Mouse (Mus musculus) gastrocnemius, postnatal 36 days (tissue): Measurements from ENCODE around the gene Rapgef3. TPM values are rescaled to one million over a fixed set of nuclear protein-coding genes. Genes with fewer than 3 reads are reported as not detected.

Source experiments
- DNase-seq, 2 experiments: peaks; one replicate each; pipeline ENCODE4 v3.0.0; 2022
- intact Hi-C: fragments of 180-260 bp; cut with DNase I; formaldehyde crosslinking; loops from one replicate; pipeline ENCODE4 v1.15.1; 2025
- long read RNA-seq, 2 experiments: library from polyadenylated mRNA; stranded (forward); transcript quantifications; one replicate each; pipeline ENCODE4 v2.0.0; 2021
- total RNA-seq, 2 experiments: library from RNA; stranded (reverse); gene quantifications; 2 replicates each; pipeline ENCODE4 v1.2.3; 2021

Rapgef3 gene
- 1 to 10 TPM; 5.1 to 7.7 TPM for total RNA-seq
- long read RNA-seq, experiment 1, full-length matches to known transcripts: 2 of 5 reads
- long read RNA-seq, experiment 1, partial matches to known transcripts: 0 of 5 reads
- long read RNA-seq, experiment 1, other reads (novel, unspliced or antisense): 3 of 5 reads
- long read RNA-seq, experiment 2, partial matches to known transcripts: 2 of 4 reads
- long read RNA-seq, experiment 2, other reads (novel, unspliced or antisense): 2 of 4 reads

DNA sequence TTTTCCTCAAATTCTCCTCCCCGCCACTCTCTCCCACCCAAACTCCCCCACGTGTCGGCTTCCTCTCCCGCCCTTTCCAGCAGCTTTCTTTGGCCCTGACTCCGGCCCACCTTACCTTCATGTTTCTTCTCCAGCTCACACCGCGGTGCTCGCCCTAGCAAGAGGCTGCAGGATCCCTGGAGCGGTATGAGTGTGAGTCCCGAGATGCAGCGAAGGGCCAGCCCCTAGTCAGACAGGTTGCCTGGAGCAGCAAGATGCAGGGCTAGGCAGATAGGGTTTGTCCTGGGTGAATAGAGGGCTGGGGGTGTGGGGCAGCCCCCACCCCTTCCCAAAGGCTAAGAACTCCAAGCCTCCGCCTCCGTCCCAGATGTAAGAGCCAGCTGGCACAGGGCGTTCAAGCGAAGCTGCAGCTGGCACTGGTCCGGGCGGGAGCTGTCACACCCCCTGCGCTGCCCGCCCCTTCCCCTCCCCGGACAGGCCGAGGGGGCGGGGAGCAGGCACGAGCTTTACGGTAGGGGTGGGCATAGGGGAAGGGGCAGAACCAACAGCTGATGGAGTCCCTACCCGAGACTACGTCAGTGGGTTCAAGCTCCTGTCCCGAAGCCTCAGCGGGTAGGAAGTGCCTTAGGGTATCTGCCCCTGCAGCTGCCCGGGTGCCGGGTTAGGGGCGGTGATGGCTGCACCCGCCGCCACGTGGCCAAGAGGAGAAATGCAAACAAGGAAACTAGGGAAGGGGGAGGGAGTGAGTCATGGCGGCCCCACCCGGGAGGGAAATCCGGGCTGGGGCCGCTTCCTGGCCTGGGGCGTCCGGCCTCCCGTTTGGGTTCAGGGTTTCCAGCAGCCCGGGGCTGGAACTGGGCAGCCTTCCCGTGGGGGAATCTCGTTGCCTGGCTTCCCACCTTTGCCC is at the start of gene Rapgef3:
Gene Rapgef3, minus strand, starts transcription at position 693 of the 907 bp plus-strand sequence.
- peak; percentile 77 to 84 for DNase-seq
- intact Hi-C loops: loop anchor here (2.0 kb wide), 1 partner anchor 47 kb away; no protein-coding TSS in a partner anchor

DNA sequence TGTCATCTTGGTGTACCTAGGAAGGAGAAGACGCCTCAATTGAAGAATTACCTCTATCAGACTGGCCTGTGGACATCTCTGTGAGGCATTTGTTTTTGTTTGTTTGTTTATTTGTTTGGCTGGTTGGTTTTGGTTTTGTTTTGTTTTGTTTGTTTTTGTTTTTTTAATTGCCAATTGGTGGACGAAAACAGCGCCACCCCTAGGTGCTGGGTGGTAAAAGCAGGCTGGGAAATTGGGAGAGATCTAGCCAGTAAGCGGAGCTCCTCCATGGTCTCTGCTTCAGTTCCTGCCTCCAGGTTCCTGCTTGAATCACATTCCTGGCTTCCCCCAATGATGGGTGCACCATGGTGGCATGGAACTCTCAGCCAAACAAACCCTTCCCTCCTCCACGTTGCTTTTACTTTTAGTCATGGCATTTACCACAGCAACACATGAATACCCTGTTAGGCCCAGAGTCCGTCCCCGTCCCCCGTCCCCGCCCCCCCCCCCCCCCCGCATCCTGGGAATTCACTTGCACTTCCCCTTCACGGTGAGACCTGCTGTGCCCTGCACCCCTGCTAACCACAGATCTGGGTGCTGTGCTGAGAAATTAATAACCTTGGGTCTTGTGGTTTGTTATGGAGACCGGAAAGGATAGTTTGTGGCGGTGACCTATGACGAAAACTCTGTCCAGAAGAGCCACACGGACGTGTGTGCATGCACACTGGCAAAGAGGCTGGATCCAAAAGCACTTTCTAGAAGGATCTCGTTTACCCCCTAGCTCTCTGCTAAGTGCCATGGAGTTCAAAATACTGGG is 48.6 kb upstream of the Rapgef3 start:
- DNase-seq: no peak
- intact Hi-C loops: no loop called here

DNA sequence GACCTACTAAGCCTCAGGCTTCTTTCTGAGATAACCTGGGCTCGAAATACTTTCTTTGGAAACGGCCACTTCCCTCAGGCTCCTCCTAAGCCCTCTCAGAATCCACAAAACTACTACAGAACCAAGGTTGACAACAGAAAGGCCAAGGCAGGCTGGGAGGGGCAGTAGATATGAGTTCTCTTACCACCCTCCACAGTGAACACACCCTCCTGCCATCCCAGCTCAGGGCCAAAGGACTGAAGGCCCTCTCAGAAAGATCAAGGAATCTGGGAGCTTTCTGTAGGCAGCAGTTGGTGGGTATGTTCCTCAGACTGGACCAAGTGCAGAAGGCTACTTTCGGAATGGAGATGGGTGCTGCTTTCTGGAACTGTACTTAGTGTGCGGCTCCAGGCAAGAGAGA is 47.5 kb upstream of the Rapgef3 start:
- no peak for DNase-seq
- intact Hi-C loops: no loop called here

DNA sequence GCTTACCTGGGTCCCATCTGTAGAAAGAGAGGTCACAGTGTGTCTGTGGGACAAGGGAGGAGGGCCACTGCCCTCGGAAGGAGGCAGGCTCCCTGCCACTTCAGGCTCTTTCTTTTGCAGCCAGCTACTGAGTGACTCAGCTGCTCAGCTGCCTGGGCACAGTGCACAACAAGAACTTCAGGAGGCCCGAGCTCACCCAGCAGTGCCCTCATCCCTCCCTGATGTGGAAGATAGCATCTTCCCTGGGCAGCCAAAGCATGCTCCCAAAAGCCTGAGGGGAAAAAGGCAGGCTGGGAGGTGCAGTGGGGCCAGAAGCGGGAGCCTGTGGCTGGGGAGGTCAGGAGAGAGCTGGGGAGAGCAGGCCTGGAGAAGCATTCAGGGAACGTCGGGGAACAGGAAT is 46.9 kb upstream of the Rapgef3 start:
- DNase-seq: no peak

DNA sequence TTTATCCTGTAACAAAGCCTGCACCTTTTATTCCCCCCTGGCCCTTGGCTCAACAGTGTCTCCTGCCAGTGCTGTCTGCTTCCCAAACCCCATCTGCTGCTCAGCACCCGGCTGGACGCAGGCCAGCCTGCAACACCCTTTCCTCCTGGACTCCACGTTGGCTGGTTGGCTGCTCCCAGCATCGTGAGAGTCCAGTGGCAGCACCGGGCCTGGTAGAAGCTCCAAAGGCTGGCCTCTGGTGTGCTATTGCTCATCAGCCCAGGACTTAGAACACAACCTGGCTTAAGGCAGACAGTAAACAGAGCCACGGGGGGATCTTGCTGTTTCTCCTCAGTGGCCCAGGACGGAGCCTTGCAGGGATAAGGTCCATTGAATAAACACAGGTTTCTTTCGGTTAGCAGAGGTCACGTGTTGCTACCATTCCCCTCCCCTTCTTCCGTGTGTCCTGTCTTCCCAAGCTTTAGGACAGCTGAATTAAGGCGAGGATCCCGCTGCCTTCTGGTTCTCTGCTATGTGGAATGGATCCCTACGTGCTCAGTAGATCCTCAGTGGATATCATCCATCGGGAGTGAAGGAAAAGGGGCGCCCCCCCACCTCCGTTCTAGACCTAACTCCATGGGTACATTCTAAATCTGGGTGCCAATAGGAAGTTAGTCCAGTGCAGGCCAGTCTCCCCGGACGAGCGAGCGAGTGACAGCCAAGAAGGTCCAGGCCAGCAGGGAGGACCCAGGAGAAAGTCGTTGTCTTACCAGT is 45.9 kb upstream of the Rapgef3 start:
- intact Hi-C loops: no loop called here
- DNase-seq: no peak

More for the DNA sequence above, 46.9 kb upstream of the Rapgef3 start:
- intact Hi-C loops: no loop called here

DNA sequence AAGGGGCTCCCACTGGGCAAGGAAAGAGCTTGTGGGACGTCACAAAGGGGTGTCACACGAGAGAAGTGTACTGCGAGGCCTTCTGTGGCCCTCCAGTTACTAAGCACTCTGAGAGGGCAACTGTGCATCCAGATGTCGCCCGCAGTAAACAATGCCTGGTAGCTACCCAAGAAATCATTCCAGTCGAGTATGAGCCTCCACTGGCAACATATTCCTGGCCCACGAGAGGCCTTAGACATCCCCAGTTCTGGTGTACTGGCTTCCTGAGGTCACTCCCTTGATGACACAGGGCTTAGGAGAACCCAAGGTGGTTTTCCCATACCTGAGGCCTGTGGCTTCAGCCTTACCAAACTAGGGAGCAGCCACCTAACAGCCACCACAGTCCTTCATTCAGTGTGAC is 45.1 kb upstream of the Rapgef3 start:
- intact Hi-C loops: no loop called here
- no peak for DNase-seq

DNA sequence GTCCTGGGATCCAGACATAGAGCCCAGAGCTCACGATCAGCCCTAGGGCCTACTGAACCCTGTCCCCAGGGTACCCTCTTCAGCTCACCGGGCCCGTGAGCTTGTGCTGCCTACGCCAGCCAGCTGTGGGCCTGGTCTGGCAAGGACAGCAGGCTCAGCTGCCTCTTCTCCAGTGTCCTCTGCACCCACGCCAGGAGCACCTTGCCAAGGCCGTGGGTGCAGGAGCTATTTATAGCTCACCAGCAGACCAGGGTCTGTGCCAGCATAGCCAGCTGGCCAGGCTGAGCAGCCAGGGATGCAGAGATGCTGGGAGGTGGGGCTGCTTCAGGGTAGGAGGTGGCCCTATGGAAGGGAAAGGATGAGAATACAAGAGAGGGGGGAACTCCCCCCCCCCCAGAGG is 44.4 kb upstream of the Rapgef3 start:
- peak; percentile 72 to 85 for DNase-seq
- intact Hi-C loops: no loop called here

DNA sequence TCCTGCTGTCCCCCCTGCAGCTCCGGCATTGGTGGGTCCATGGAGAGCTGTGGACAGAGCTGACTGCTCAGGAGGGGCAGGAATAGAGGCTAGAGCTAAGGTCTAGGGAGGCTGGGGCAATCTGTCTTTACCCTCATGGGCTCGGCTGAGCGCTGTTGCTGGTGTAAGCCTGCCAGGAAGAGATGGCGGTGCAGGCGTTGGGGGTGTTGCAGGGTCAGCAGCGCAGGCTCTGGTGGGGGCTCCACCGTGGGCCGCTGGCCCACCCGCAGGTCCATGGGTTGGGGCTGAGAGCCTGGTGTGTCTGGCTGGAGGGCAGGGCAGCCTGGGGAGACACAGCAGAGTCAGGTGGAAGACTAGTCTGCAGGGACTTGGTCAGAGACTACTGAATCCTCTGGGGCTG is 43.5 kb upstream of the Rapgef3 start:
- DNase-seq: no peak
- intact Hi-C loops: no loop called here

DNA sequence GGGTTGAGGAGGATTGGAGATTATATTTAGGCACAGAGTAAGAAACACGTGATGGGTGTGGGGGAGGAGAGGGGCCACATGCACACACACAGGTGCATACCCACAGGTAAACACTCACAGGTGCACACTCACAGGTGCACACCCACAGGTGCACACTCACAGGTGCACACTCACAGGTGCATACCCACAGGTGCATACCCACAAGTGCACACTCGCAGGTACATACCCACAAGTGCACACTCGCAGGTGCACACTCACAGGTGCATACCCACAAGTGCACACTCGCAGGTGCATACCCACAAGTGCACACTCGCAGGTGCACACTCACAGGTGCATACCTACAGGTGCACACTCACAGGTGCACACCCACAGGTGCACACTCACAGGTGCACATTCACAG is 42.6 kb upstream of the Rapgef3 start:
- intact Hi-C loops: no loop called here
- DNase-seq: no peak

DNA sequence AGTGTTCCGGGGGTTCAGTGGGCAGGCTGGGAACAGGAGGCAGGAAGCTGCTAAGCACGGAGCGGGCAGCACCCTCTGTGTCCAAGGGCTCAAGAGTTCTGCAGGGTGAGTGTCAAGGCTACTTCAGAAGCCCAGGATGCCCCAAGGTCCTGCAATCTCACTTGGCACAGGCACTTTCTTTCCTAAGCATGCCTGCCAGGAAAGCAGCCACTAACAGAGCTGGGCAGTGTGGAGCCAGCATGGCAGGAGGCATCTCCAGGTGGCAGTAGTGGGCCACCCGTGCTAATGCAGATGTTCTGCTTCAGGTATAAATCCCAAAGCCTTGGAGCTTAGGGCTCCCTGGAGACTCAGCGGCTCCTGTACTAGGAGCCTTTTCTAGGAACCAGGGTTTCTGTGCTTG is 42.2 kb upstream of the Rapgef3 start:
- DNase-seq: no peak
- intact Hi-C loops: loop anchor here (2.0 kb wide), 1 partner anchor 41 kb away; no protein-coding TSS in a partner anchor

DNA sequence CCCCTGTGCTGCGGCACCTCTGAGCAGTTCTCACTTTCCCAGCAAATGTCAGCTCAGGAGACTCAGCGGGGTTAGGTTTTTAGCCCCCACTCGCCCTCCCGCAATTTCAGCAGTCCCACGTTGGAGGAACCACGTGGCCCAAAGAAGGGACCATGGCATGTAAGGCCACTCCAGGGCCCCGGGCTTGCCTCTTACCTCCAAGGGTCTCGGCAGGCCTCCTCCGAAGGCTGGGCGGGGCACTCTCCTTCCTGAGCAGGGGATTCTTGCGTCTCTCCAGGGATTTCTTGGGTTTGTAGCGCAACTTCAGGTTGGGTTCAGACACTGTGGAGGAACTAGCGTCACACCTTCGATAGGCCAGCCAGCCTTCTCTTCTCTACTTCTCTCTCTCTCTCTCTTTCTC is 41.4 kb upstream of the Rapgef3 start:
- DNase-seq: no peak
- intact Hi-C loops: loop anchor here (2.0 kb wide), 1 partner anchor 42 kb away; no protein-coding TSS in a partner anchor

DNA sequence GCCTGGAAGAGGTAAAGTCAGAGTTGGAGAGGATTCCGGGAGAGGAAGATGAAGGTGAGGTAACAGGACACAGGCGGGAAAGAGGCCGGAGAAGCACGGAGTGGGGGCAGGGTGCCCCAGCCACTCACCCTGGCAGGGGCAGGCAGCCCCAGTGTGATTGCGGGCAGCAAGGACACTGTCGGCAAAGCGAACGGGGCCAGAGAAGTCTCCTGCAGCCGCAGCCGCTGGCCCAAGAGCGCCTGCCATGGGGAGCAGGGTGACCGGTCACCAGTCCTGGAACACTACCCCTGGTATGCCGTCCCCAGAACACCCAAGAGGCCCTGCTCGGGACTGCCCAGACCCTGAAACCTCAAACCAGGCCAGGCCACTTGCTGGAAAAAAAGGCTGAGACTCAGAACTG is 40.8 kb upstream of the Rapgef3 start:
- no peak for DNase-seq
- intact Hi-C loops: loop anchor here (2.0 kb wide), 1 partner anchor 42 kb away; no protein-coding TSS in a partner anchor

DNA sequence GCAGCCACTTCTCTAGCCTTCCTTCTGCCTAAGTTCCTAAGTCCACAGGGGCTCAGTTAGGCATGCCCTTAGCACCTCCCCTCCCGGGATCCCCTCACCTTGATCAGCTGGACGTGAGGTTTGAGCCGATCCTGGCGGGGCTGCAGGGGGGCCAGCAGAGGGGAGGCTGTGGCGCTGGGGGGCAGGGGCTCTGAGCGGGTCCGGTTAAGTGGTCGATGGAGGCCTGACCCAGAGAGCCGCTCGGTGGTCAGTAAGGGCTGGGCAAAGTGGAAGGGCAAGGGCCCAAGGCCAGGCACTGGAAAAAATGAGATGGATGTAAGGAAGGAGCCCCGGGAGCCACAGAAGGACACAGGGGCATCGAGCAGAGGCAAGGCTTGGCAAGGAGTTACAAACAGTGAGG is 40.1 kb upstream of the Rapgef3 start:
- intact Hi-C loops: loop anchor here (2.0 kb wide), 1 partner anchor 43 kb away; no protein-coding TSS in a partner anchor
- no peak for DNase-seq

DNA sequence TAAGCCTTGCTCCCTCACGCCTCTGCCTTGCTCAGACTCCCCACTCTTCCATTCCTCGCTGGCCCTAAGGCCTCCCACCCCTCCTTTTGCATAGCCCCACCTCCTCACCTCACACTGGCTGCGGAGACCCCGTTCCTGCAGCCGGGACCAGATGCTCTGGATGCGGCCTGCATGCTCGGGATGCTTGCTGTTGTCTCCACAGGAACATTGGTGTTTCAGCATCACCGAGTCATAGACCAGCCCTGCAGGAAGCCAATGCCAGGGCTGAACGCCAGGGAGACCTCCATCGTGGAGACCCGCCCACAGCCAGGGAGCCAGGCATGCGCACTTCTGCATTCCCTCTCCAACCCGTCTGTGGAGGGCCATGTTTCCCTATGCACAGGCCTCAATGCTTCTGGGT is 34.8 kb upstream of the Rapgef3 start:
- intact Hi-C loops: no loop called here
- DNase-seq: no peak

DNA sequence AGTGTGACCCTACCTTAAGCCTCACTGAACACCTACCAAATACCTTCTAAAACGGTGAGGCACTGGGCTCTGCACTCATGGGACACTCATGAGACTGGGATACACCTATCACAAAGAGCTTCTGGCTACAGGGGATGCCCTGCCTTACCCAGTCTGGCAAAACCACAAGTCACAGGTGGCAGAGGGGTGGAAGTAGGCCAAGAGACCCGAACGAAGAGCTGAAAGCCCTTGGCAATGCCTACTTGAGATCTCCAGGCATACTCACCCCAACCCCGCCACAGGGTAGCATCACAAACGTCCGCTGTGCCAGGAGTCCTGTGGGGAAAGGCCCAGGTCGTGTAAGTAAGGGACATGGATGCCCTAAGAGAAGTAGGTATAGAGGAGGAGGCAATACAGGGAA is 34.0 kb upstream of the Rapgef3 start:
- intact Hi-C loops: no loop called here
- DNase-seq: no peak

DNA sequence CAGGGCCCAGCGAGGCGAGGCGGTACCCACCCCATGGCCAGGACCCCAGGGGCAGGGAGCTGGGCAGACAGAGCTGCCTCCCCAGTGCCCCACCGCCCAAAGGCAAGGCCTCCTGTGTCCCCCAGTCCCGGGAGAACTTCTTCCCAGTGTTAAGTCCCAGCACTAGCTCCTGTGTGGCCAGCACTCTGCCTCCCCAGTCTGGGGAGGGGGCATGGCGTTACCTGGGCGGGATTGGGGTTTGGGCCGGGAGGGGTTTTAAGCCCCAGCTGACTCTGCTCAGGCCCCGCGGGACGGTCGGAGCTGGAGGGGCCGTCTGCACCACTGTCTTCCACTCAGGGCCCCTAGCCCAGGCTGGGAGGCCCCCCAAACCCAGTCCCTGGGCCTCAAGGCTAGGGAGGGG is 33.1 kb upstream of the Rapgef3 start:
- no peak for DNase-seq
- intact Hi-C loops: no loop called here

DNA sequence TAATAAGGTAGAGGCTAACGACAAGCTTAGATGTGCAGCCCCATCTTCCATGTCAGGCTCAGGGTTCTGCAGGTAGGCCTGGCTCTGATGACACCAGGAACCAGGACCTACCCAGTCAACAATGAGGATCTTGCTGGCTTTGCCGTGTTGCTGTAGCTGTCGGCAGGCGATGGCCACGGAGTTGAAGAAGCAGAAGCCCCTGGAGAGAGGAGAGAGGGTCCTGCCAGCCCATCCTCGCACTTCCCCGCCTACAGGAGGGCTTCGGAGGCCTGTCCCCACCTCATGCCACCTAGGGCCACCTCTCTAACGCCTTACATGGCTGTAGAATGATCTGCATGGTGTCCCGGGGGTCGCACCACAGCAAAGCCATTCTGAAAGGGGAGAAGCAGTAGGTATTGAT is 31.7 kb upstream of the Rapgef3 start:
- DNase-seq: no peak
- intact Hi-C loops: no loop called here

DNA sequence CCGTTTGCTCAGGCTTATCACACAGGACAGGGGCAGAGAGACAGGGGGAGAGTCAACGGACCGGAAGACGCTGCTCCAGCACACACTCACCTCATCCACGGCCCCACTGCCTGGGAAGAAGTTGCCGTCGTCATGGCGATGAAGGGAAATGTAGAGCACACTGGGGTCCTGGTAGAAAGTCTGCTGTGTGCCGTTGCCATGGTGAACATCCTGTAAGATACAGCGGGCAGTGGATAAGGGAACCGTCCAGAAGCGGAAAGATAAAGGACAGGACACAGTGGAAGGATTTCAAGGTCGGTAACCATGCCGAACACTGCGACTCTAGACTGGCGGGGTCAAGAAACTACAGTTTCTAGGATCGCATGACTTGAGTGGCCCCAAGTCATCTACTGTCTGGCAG is 30.4 kb upstream of the Rapgef3 start:
- intact Hi-C loops: no loop called here
- no peak for DNase-seq

DNA sequence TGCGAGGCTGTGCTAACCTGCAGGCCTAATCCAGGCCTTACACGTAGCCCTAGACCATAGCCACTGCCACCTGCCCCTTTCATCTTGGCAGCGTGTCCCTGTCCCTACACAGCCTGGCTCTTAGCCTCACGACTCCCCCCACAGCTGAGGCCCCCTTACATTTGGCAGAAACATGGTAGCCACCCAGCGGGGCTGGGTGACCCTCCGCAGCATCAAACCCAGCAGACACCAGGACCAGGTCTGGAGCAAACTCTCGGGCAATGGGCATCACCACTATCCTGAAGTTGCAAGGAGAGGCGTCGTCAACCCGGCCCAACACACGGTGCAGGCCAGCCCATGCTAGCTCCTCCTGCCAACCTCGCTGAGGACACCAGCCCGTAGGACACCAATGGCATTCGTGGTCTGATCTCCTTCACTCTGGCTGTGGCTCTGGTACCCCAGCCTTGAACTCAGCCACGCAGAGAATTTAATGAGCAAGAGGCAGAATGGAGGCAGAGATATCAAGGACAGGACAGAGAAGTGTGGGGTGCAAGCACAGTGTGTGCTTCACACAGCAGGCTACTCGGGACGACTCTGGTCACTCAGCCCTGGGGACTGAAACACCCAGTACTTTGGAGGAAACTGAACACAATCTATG is 29.0 kb upstream of the Rapgef3 start:
- intact Hi-C loops: no loop called here
- DNase-seq: no peak
